Mouse (Mus musculus) urinary bladder, adult 18-20 months (tissue): ENCODE measurements around the gene Dclk1.

Experiments
- DNase-seq, 2 experiments: peaks; one replicate each; pipeline ENCODE4 v3.0.0; 2022; ENCODE audit warnings: low spot score in 2 of 2, mixed read lengths in 2 of 2

Dclk1 gene

GRCm38 (mm10) chr3:55587972-55588946 lies 346.1 kb downstream of the Dclk1 start:
- no peak for DNase-seq
